Mouse (Mus musculus) pancreas, adult 10 weeks (tissue): ENCODE measurements around the gene Tas2r105. TPM values are rescaled to one million over a fixed set of nuclear protein-coding genes. Genes with fewer than 3 reads are reported as not detected.

Experiments used
- polyA plus RNA-seq: library from polyadenylated mRNA; stranded (reverse); fragments of 350-450 nt; fragmentation: Illumina TruSeq; extraction: RNeasy Lipid Tissue Mini Kit (QIAGEN cat#74804); gene quantifications from one replicate; pipeline ENCODE4 v1.2.3, GENCODE M21; 2015; ENCODE audit warnings: low read depth, low replicate concordance; ENCODE audit not compliant: insufficient read depth

Tas2r105 gene
- not detected for polyA plus RNA-seq

GRCm38 (mm10) chr6:131687395-131687794 is at the start of gene Tas2r105:
TSS of gene Tas2r105 (minus strand) at chr6:131687495.

GRCm38 (mm10) chr6:131689963-131690362 is 2.7 kb upstream of the Tas2r105 start, which contains the start of gene Tas2r114:
TSS of gene Tas2r114 (minus strand) at chr6:131690063.

GRCm38 (mm10) chr6:131685644-131686043 is 1.7 kb downstream of the Tas2r105 start, which contains the start of gene Tas2r104:
TSS of gene Tas2r104 (minus strand) at chr6:131685744.

GRCm38 (mm10) chr6:131678786-131679185 is 8.5 kb downstream of the Tas2r105 start, which contains the start of gene Tas2r106:
TSS of gene Tas2r106 (minus strand) at chr6:131678886.

GRCm38 (mm10) chr6:131660049-131660448 is 27.2 kb downstream of the Tas2r105 start, which contains the start of gene Tas2r107:
TSS of gene Tas2r107 (minus strand) at chr6:131660149.

Other genes starting within 250 kb of the Tas2r105 start
- not detected for gene 5430401F13Rik, start 201.1 kb downstream of the Tas2r105 start, polyA plus RNA-seq
- not detected for gene Gm6619, start 201.1 kb downstream of the Tas2r105 start, polyA plus RNA-seq
- not detected for gene Tas2r130, start 56.6 kb downstream of the Tas2r105 start, polyA plus RNA-seq
- gene Tas2r107, start 27.3 kb downstream of the Tas2r105 start, polyA plus RNA-seq: not detected
- not detected for gene Tas2r106, start 8.6 kb downstream of the Tas2r105 start, polyA plus RNA-seq
- not detected for gene Tas2r104, start 1.8 kb downstream of the Tas2r105 start, polyA plus RNA-seq
- gene Tas2r114, start 2.6 kb upstream of the Tas2r105 start, polyA plus RNA-seq: not detected